Mouse (Mus musculus) olfactory bulb, adult 2 months (tissue): ENCODE data around the gene Smpd1. TPM values are rescaled to one million over a fixed set of nuclear protein-coding genes. Genes with fewer than 3 reads are reported as not detected.
A peak's percentile ranks its signal among the peaks of the same experiment; 100 is the strongest.

Experiments used
- H3K27ac ChIP-seq: fragments of 200-500 bp; 2 replicates; pipeline ENCODE4 v1.5.1; 2012; ENCODE audit warnings: low read depth, low read length; ENCODE audit not compliant: insufficient read depth
- H3K4me1 ChIP-seq: fragments of 200-500 bp; 2 replicates; pipeline ENCODE4 v1.6.1; 2012; ENCODE audit warnings: low read length; ENCODE audit not compliant: control insufficient read depth, insufficient read depth
- H3K4me3 ChIP-seq: fragments of 200-500 bp; 2 replicates; pipeline ENCODE4 v1.5.1; 2012; ENCODE audit warnings: mild to moderate bottlenecking, low read depth, low read length, moderate library complexity; ENCODE audit not compliant: insufficient read depth
- CTCF ChIP-seq: fragments of 200-500 bp; IDR thresholded peaks from 2 replicates; pipeline ENCODE4 v1.5.1; 2012; ENCODE audit warnings: low read depth, mild to moderate bottlenecking, low read length, moderate library complexity; ENCODE audit not compliant: insufficient read depth
- POLR2A ChIP-seq: fragments of 200-500 bp; IDR thresholded peaks from 2 replicates; pipeline ENCODE4 v1.6.1; 2012; ENCODE audit warnings: mild to moderate bottlenecking, low read depth, low read length, moderate library complexity; ENCODE audit not compliant: insufficient read depth
- WGBS: fragments of 180-500 bp; shearing (Covaris S2); methylation state at CpG from one replicate; pipeline ENCODE4 v1.1.7; 2018; 5-methylcytosine and 5-hydroxymethylcytosine counted together
- polyA plus RNA-seq: library from polyadenylated mRNA; stranded (reverse); fragments of >200 nt; gene quantifications from 2 replicates; pipeline ENCODE4 v1.2.4, GENCODE M21; 2012; ENCODE audit warnings: low replicate concordance; ENCODE audit not compliant: missing spikeins, insufficient read depth, insufficient read length

Gene Smpd1
- polyA plus RNA-seq, 1 experiment, result not detected

GRCm38 (mm10) chr7:105555571-105555970, 1.4 kb downstream of the Smpd1 start:
- Histone ChIP-seq H3K27ac (no peak overlapping the region), H3K4me3 (no peak overlapping the region)
- 81% methylated on average over 10 of the region's 10 CpGs for WGBS

GRCm38 (mm10) chr7:105556406-105556805, 2.2 kb downstream of the Smpd1 start:
- Histone ChIP-seq H3K27ac (peak overlapping the region; percentile 40; the same call in 1 of the 2 replicates), H3K4me1 (peaks cover 17% of the 10 kb centered on the region), H3K4me3 (no peak overlapping the region)
- WGBS, result 62% methylated on average over 8 of the region's 8 CpGs
- TF ChIP-seq CTCF (no peak), POLR2A (no peak)

More at GRCm38 (mm10) chr7:105555571-105555970, 1.4 kb downstream of the Smpd1 start:
- peaks cover 17% of the 10 kb centered on the region for H3K4me1 ChIP-seq
- no peak for TF ChIP-seq CTCF
- TF ChIP-seq POLR2A, result no peak

- WGBS, result 78% methylated on average over 11 of the region's 11 CpGs
- Histone ChIP-seq H3K4me3 (no peak overlapping the region), H3K27ac (no peak overlapping the region), H3K4me1 (peaks cover 17% of the 10 kb centered on the region)
- TF ChIP-seq CTCF (no peak), POLR2A (no peak)
Observed at GRCm38 (mm10) chr7:105557671-105558070, 3.5 kb downstream of the Smpd1 start.

GRCm38 (mm10) chr7:105559016-105559415, 4.9 kb downstream of the Smpd1 start:
- Histone ChIP-seq H3K4me1 (peaks cover 13% of the 10 kb centered on the region), H3K4me3 (no peak overlapping the region), H3K27ac (no peak overlapping the region)
- WGBS, result 71% methylated on average over 9 of the region's 9 CpGs
- TF ChIP-seq POLR2A, result no peak
- TF ChIP-seq CTCF, result no peak

- TF ChIP-seq CTCF (no peak), POLR2A (no peak)
- no peak overlapping the region for H3K4me3 ChIP-seq
- 87% methylated on average over 3 of the region's 3 CpGs for WGBS
- H3K4me1 ChIP-seq, result peaks cover 11% of the 10 kb centered on the region
- no peak overlapping the region for H3K27ac ChIP-seq
Observed at GRCm38 (mm10) chr7:105562317-105562716, 8.2 kb downstream of the Smpd1 start.

GRCm38 (mm10) chr7:105563367-105563766, 9.2 kb downstream of the Smpd1 start:
- H3K4me3 ChIP-seq, result no peak overlapping the region
- TF ChIP-seq CTCF, result no peak
- no peak for TF ChIP-seq POLR2A
- 78% methylated on average over 3 of the region's 3 CpGs for WGBS
- peaks cover 17% of the 10 kb centered on the region for H3K4me1 ChIP-seq
- H3K27ac ChIP-seq, result no peak overlapping the region

- TF ChIP-seq CTCF (no peak), POLR2A (no peak)
- Histone ChIP-seq H3K27ac (no peak overlapping the region), H3K4me1 (peaks cover 33% of the 10 kb centered on the region), H3K4me3 (no peak overlapping the region)
- WGBS, result 85% methylated on average over 17 of the region's 17 CpGs
Observed at GRCm38 (mm10) chr7:105565071-105565836, 11.1 kb downstream of the Smpd1 start.

GRCm38 (mm10) chr7:105568583-105568982, 14.4 kb downstream of the Smpd1 start:
- H3K4me1 ChIP-seq, result peaks cover 43% of the 10 kb centered on the region
- 8% methylated on average over 7 of the region's 7 CpGs for WGBS
- peak overlapping the region; percentile 61 for H3K27ac ChIP-seq
- TF ChIP-seq POLR2A, result no peak
- no peak for TF ChIP-seq CTCF
- H3K4me3 ChIP-seq, result peak overlapping the region; percentile 33

- TF ChIP-seq POLR2A (no peak), CTCF (no peak)
- H3K4me3 ChIP-seq, result peak overlapping the region; percentile 33
- 6% methylated on average over 6 of the region's 6 CpGs for WGBS
- peaks cover 48% of the 10 kb centered on the region for H3K4me1 ChIP-seq
- H3K27ac ChIP-seq, result peak overlapping the region; percentile 61
Observed at GRCm38 (mm10) chr7:105568988-105569471, 14.9 kb downstream of the Smpd1 start.

GRCm38 (mm10) chr7:105569512-105570496, 15.6 kb downstream of the Smpd1 start:
- TF ChIP-seq POLR2A (no peak), CTCF (no peak)
- H3K27ac ChIP-seq, result peak overlapping the region; percentile 61
- H3K4me3 ChIP-seq, result peak overlapping the region; percentile 33
- H3K4me1 ChIP-seq, result peaks cover 54% of the 10 kb centered on the region
- WGBS, result 15% methylated on average over 12 of the region's 12 CpGs
